Mouse (Mus musculus) heart, postnatal 0 days (tissue): ENCODE measurements at regions not wholly inside any gene's neighbourhood (a gene's known extent, or its start where the extent isn't known, plus 50 kb on each side); places are given as distances from the start of the nearest gene placed in this dataset.

Experiments
- CTCF ChIP-seq: IDR thresholded peaks from 2 replicates; pipeline ENCODE4 v1.5.1; 2016; ENCODE audit warnings: antibody characterized with exemption, control low read depth, low read depth
- EP300 ChIP-seq: IDR thresholded peaks from 2 replicates; pipeline ENCODE4 v1.6.1; 2016; ENCODE audit warnings: antibody characterized with exemption, low read depth

GRCm38 (mm10) chr13:60514806-60515205 is 86.9 kb upstream of the Dapk1 start:
- TF ChIP-seq EP300 (no peak), CTCF (no peak)
